Mouse (Mus musculus) small intestine, adult 2 months (tissue): ENCODE data around the gene 4933427D14Rik.

Experiments used
- CTCF ChIP-seq: fragments of 200-500 bp; IDR thresholded peaks from 2 replicates; pipeline ENCODE4 v1.5.1; 2012; ENCODE audit warnings: low read depth, mild to moderate bottlenecking, control low read depth, inconsistent platforms, low read length, moderate library complexity, mixed read lengths; ENCODE audit not compliant: insufficient replicate concordance, insufficient read length; ENCODE audit errors: extremely low read depth
- POLR2A ChIP-seq: fragments of 200-500 bp; IDR thresholded peaks from 2 replicates; pipeline ENCODE4 v1.6.1; 2012; ENCODE audit warnings: low read depth, mild to moderate bottlenecking, control low read depth, inconsistent platforms, low read length, moderate library complexity

GRCm38 (mm10) chr11:72129032-72129894 is 78.0 kb downstream of the 4933427D14Rik start:
- TF ChIP-seq POLR2A (no peak), CTCF (no peak)
